Mouse (Mus musculus) ovary, postnatal 14 days (tissue): ENCODE measurements around the gene Mapk8ip1.
"Not testable (repeated sequence)": the region's sequence is repeated elsewhere in the genome, so short reads cannot be mapped to it uniquely, and the experiment has no call there.

Source experiments
- DNase-seq: peaks from one replicate; pipeline ENCODE4 v3.0.0; 2022; ENCODE audit warnings: low spot score

Mapk8ip1 gene

DNA sequence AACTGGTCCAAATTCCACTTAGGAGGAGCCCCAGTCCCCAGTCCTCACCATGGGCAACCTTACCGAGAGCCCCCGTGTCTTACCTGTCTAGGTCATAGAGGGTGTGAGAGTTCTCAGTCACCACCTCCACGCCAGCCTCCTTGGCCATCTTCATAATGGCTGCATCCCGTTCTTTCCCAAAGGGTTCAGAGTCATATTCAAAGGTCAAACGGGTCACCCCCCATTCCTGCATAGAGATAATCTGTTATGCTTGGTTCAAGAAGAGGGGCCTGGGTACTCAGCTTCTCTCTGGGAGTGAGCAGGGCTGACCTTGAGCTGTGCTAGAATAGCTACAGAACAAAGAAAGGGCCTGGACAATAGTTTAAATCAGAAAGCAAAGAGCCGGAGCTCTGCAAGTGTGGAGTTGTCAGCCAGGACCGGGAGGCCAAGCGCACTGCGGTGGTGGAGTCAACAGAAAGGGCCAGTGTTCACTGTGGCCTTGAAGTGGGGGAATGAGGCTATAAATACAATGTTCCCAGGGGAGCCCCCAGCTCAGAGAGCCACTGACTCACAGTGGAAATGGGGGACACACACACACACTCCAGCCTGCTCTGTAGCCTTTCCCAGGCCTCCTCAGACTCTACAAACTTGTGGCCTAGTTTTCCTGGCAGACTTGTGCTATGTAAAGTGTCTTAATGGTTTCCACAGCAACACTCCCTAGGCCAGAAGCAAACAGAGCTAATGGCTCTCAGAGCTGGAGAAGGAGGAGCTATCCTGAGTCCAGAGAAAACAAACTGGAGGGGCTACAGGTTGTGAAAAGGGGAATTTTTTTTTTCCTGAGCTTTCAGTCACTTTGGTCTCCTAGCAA is 23.6 kb upstream of the Mapk8ip1 start:
- no peak for DNase-seq

DNA sequence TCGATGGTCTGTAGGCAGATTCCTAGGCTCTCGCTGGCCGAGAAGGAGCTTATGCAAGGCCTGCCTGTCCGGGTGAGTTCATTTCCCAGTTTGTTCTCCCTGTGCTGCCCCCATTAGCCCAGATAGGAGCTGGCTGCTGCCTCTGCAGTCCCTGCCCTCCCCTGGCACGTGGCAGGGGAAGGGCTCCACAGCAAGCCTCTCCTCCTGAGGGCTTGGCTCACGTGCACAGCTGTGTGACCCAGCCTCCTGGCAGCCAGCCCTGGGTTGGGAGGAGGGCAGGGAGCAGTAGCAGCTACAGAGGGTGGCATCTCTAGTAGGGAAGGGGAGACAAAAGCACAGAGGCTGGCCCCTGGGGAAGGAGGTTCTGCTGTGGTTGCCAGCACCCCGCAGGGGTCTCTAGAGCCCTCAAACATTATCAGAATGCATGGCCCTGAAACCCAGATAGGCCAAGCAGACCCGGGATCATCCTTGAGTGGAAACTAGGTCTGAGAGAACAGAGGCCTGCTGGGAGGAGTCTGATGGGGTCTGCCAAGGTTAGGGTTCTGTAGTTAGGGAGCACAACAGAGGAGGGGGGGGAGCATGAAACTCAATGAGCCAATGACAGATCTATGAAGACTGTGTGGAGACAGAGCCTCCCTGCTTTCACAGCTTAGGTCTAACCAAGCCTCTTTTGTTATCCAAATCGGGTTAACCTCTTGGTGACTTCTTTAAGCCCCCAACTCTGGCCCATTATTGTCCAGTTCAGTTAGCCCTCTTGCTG is 22.8 kb upstream of the Mapk8ip1 start:
- peak; percentile 79 for DNase-seq

DNA sequence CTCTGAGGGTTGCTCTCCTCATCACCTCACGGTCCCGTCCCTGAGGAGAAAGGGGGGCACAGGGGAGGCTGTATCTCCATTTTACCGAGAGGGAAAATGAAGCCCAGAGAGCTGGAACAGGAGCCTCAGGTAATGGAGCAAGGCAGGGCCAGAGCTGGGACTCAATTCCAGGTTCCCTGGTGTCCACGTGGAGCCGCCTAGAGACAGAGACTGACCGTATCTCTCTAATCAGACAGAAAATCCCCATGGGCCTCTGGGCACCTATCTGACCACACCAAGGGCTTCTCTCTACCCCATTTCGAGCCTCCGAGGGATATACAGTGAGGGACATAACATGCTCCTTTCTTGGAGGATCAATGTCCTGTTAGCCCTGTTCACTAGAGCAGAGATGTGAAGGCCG is 22.1 kb upstream of the Mapk8ip1 start:
- DNase-seq: no peak

DNA sequence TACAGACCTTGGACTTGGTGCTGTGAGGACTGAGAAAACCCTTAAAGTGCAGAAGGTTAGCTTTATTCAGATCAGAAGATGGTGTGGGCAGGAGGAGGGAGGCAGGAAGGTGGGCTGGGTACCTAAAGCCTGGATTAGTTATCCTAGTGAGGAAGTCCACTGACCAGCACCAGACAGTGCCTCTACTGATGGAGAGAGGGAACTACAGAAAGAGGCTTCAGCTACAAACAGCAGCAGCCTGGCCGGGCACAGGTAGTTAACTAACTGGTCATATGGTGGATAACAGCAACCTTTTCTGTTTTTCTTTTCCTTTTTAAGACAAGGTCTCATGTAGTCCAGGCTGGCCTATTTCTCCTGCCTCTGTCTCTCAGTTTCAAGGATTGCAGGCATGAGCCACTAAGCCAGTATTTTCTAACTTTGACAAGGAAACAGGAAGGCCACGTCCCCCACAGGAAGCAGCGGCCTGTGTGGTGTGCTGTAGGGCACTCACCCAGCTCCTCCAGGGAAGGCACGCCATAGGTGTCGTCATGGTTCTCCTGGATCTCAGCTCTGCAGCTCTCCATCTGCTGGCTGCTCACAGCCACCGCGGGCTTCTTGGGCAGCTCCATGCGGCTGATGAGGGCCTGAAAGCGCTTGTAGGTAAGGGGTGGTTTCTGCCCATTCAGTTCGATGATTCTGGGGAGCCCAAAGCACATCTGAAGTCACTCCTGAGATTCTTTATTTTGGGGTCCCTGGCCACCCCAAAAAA is 21.5 kb upstream of the Mapk8ip1 start:
- no peak for DNase-seq

DNA sequence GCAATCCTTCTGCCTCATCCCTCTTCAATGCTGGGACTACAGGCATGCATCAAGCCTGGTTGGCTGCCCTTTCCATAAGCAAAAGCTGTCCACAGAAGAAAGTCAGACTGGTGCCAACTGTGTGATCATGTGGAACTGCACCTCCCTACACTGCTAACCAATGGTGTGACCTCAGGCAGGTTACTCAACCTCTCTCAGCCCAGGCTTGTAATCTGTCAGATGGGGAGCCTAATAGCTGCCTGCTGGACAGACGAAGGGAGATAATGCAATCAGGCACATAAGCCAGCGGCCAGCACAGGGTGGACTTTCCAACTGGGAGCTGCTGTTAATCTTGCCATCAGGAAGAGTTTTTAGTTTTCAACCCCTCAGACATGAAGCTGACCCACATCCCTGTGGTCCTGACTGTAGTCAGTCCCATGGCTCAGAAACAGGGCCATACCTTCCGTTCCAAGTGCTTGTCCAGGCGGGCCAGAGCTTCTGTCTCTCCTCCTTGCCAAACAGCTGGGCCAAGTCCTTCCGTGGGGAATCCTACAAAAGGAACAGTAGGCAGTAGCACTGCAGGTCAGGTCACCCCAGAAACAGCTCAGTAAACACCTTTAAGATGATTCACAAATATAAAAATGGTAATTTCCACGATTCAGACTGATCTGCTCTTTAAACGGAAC is 20.8 kb upstream of the Mapk8ip1 start:
- no peak for DNase-seq

DNA sequence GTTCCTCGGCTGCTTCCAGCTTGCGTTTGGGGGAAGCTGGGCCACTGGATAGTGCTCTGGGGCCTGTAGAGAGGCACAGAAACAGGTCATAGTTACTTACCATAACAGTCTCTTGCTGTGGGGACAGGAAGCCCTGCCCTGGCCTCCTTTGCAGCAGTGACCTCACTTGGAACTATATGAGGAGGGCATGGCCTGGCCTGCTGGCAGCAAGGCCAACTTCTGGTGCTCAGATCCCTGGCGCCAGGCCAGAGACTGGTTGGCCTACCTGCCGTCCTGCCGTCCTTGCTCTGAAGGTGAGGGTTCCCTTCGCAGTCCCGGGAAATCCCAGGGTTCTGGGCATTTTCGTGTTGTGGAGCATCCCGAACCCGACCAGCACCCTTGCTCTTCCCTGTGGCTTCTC is 10.6 kb upstream of the Mapk8ip1 start:
- no peak for DNase-seq

DNA sequence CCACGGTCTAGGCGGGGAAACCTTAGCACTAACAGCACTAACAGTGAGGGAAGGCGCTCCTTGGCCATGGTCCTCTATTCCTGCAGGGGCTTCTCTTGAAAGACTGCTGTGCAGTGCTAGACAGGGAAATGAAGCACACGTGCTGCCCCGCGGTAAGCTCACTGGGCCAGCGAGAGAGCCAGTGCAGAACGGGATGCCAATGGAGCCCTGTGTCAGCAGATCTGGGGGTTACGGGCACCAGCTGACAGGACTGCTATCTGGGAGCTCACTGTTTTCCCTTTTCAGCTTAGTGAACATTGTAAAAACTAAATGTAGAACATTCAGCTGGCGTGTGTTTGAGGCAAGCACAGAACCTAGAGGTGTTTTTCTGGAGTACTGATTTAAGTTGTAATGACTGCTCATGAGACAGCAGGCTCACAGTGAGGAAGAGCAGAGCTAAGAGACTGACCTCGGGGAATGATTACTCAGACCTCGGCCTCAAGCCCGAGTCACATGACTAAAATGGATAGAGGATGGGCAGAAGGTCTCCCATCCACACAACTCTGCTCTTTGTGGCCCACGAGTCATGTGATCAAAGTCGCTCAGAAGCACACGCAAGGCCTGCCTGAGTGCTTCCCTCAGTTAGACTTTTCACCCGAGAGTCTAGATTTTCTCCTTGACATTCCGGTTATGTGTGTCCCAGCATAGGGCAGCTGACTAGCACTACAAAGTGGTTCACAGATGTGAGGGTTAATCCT is 7.4 kb upstream of the Mapk8ip1 start:
- DNase-seq: no peak

DNA sequence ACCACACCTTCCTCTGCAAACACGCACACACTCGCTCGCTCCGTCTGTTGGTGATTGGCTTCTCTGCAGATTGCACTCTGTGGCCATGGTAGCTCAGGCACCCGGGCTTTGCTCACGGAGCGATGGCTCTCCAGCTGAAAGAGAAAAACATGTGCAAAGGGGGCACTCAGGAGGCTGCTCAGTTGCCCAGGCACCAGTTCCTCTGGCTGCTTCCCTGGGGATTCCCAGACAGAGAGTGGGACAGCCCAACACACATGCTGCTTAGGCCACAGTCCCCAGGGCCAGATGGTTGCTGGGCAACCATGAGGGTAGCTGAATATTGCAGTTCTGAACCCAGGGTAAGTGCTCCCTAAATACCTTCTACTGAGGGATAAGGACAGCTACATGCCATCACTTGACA is 4.6 kb upstream of the Mapk8ip1 start:
- no peak for DNase-seq

DNA sequence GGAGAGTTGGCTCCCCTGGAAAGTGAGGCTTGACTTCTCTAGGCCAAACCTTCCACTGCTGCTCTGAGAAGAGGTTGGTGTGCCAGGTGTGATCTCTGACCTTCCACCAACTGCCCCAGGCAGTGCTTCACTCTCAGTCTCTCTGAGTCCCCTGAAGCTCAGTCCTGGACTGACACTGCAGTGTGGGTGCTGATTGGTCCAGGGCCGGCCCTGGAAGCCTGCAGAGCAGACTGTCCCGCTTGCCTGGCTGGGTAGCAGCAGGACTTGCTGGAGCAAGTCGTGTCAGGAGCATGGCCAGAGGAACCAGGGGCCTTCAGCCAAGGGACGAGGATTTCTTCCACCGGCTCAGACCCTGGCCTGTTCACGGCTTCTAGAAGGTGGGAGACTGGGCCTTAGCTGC is 3.7 kb upstream of the Mapk8ip1 start:
- no peak for DNase-seq

DNA sequence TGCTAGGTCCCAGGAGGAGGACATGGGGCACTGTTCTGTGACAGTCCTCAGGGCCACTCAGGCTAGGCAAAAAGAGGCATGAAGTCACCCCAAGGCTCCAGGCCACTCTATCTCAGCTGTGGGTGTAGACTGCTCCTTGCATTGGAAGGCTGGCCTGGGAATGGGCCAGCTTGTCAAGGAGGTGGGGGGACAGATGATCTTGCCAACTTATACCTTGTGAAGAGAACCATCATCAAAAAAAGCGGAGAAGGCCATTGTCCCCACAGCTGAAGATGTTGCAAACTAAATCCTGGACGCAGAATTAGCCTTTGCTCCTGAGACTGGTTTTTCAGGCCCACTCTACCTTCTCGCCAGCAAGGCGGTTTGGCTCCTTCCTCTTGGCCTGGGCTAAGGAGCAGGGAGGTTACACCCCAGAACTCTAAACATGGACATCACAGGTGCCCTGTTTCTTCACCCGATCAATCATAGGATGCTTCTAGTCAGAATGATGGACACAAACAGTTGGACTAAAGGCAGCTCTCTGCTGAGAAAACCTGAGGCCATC is 2.8 kb upstream of the Mapk8ip1 start:
- DNase-seq: no peak

DNA sequence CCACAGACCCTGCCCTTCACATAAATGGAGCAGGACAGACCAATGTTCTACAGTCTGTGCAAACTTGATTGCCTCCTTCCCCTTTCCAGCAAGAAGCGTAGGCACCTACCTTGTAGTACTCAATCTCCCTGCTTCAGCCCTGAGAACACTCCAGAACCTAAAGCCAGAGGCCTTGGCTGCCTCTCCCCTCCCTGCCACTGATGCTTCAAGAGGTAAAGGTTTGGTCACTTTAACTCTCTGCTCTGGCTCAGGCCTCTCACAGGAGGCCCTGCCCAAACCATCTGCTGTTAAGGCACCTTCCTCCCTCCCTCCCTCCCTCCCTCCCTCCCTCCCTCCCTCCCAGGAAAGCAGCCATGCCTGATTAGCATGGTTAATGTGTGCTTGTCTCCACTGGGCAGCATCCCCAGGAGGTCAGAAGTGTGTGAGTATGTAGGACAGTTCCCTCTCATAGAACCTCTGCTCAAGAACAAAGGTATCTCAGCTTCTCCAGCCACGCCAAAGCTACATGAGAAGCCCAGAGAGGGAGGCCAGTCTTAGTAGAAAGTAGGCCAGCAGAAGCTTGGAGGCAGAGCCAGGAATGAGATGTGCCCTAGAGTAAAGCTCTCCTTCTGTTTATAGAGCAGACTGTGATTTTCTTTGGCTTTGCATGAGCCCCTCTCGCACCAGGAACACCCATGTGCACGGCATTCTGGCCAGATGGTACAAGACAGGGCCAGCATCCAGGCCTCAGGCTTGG is 1.7 kb upstream of the Mapk8ip1 start:
- no peak for DNase-seq

DNA sequence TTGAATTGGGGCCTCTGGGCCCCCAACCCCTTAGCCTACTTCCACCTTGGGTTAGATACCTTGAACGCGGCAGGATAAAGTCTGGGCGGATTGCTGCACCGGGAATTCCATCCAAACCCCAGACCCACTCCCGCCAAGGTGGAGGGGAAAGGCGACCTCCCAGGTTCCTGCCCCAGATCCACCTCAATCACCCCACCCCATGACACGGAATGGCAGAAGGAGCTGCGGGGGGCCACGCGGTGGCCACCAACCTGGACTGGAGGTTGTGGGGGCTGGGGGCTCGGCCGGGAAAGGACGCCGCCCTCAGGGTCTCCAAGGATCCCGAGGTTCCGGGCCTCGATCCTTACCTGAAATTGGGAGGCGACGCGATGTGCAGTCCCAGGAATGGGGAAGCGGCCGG is 381 bp downstream of the Mapk8ip1 start:
- no peak for DNase-seq

DNA sequence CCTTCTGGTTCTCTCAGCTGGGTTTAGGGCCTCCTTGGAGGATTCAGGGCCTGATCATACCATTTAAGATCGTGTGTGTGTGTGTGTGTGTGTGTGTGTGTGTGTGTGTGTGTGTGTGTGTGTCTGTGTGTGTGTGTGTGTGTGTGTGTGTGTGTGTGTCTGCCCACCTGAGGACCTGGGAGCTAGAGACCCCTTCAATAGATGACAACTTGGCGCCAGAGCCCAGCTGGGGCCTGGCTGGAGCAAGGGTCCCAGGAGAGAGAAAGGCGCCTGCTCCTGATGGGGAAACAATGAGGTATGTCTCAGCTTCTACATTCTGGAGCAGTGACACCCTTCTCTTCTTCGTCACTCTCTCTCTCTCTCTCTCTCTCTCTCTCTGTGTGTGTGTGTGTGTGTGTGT is 1.2 kb downstream of the Mapk8ip1 start:
- DNase-seq: not testable (repeated sequence)

DNA sequence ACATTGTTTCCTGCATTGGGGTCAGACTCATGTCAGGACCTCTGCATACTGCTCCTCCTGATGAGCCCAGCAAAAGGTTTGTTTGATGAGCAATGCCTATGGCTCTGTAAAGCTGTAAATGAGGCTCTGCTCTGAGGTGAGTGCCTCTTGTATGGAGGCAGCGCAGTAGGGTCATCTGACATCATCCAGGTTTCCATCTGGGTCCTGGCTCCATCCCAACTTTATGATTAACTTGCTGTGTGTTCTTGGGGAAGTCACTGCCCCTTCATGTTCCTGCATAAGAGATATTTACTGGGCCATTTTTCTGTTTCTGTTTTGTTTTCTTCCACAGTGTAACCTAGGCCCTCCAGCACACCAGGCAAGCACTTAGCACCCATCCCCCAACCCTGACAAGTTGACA is 3.6 kb downstream of the Mapk8ip1 start:
- no peak for DNase-seq

DNA sequence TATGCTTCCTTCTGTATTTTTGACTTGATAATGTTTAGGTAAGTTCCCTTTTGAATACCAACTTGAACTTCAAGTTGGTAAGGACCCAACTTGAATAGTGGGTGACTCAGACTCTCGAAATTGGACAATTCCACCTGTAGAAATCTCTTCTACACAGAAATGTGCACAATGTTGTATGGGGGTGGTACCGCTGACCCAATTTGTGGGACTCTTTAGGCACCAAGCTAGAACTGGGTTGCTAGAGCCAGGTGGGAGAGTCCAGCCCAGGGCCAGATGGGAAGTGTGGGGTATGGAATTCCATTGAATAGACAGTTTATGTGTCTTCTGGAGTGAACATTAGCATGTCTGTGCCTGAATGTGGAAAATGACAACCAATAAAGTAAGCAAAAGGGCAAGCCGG is 5.5 kb downstream of the Mapk8ip1 start:
- DNase-seq: no peak

DNA sequence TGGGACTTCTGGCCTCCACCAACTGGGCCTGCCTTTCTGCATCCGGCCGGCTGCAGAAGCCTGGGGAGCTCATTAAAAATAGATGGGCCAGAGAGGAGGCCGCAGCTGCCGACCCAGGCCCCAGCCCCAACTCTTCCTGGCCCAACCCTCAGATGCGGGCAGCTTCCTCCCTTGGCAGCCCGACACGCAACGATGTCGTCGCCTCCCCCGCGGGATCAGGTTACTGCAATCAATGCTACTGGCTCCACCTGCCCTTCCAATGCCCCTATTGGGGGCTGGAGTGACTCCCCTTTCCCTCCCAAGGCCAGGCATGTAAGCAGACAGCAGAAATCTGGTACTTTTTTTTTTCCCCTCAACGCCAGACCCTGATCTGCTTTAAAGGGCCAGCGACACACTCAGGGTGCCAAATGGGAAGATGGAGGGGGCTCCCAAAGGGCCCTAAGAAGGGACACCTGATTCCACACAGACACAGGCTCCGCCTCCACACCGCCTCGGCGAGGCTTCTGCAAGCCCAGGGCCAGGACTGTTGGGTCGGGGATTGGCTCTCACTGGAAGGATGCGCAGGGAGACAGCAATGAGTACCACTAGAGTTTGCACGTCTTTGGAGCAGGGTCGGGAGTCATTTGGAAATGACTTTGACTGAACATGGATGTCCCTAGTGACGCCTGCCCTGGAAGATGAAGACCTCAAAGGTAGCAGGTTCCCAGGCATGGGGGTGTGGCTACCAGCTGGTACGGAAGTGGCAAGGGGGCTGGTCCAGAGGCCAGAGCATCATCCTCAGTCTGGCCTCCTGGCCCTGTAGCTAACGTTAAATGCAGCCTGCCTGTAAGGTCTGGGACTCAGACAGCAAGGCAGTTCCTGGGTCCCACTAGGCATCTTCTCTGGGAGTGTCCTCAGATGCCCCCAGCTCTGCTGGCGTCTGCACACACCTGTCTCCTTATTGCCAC is 8.5 kb downstream of the Mapk8ip1 start:
- no peak for DNase-seq

DNA sequence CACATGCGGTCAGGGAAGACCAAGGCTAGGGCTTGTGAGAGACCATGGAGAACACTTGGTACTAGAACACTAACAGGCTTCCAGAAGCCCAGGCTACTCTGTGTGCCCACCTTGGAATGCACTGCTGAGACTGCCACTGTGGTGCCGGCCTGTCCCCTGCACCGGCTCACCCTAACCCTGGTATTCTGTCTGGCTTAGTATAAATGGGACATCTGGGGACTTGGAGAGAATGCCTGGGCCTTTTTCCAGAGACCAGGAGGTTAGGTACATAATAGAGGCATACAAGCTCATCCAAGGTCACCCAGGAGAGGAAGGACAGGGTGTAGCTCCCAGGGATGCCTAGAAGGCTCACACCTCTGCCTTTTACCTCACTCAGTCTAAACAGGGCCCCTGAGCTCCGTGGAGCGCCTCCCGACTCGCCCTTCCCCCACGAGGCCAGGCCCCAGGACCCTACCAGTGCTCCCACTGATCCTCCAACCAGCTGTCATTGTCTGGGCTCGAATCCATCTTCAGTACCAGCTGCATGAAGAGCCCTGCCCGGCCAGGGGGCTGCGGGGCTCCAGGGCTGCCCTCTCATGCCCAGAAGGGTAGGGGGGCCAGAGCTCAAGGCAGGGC is 9.3 kb downstream of the Mapk8ip1 start:
- DNase-seq: no peak

DNA sequence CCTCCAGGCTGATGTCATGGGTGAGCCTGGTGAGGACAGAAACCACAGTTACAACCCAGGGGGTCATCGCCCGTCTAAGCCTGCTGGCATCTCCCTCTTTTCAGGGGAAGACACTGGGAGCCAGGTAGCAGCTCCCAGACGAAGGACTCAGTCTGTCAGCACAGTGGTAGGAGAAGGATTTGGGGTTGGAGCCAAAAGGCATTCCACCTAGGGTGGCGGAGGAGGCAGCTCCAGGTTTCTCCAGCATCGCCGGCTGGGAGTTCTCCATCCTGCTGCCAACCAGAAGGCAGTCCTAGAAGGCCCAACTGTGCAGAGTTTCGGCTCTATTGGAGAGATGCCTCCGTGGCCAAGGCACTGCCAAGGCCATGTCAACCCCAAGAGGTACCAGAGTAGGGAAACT is 9.9 kb downstream of the Mapk8ip1 start:
- no peak for DNase-seq
